8 mouse cellular contexts compared by ENCODE assay signal in genomic region chr8:46738601-46739000, GRCm38 (mm10). TPM values are rescaled to one million over a fixed set of nuclear protein-coding genes. Genes with fewer than 3 reads are reported as not detected.
DNase-seq lines count a peak whose midpoint lies in the region; ATAC-seq lines count a peak whose summit lies in the region.

No protein-coding gene starts in this region.

- H3K36me3 ChIP-seq in erythroblast, embryonic 14.5 days (ENCODE audit: control insufficient read depth) = peaks cover 6% of the 10 kb centered on the region
- no peaks in the 10 kb centered on the region for H3K36me3 ChIP-seq in forebrain, embryonic 16.5 days (ENCODE audit: control insufficient read depth, insufficient read depth)
- no peaks in the 10 kb centered on the region for H3K36me3 ChIP-seq in liver, embryonic 15.5 days (replicated peaks)

- H3K9ac ChIP-seq in forebrain, embryonic 16.5 days (replicated peaks; ENCODE audit: low read depth, low read length) = no peak overlapping the region
- peak overlapping the region; percentile 93 for H3K9ac ChIP-seq in liver, embryonic 15.5 days

- H3K4me2 ChIP-seq in forebrain, embryonic 16.5 days (ENCODE audit: low read length) = no peak overlapping the region
- H3K4me2 ChIP-seq in liver, embryonic 15.5 days = peak overlapping the region; percentile 89

- ATAC-seq in erythroblast, adult 5-6 weeks (replicated peaks; ENCODE audit: low FRiP score, poor library complexity, severe bottlenecking) = no peak
- ATAC-seq in forebrain, embryonic 16.5 days = no peak
- no peak for ATAC-seq in liver, embryonic 15.5 days (ENCODE audit: insufficient read depth)

- DNase-seq in A20 (ENCODE audit: low read depth, low spot score) = peak; percentile 55
- no peak for DNase-seq in frontal cortex, postnatal 36 days (ENCODE audit: low spot score in 2 of 2)
- no peak for DNase-seq in adrenal gland, adult 18-20 months (ENCODE audit: low spot score in 2 of 2)
- no peak for DNase-seq in cerebellum, adult 8-10 months

- peak overlapping the region; percentile 95 for H3K4me3 ChIP-seq in erythroblast, embryonic 14.5 days (replicated peaks)
- peak overlapping the region; percentile 79 for H3K4me3 ChIP-seq in forebrain, embryonic 16.5 days (replicated peaks; ENCODE audit: low read length)
- H3K4me3 ChIP-seq in liver, embryonic 15.5 days (replicated peaks) = peak overlapping the region; percentile 95

- no peak overlapping the region for H3K27ac ChIP-seq in forebrain, embryonic 16.5 days (ENCODE audit: low read length)
- H3K27ac ChIP-seq in liver, embryonic 15.5 days (replicated peaks) = peak overlapping the region; percentile 91

- H3K9me3 ChIP-seq in erythroblast, embryonic 14.5 days (ENCODE audit: control insufficient read depth, low read length) = peaks cover 5% of the 10 kb centered on the region
- H3K9me3 ChIP-seq in forebrain, embryonic 16.5 days (ENCODE audit: control insufficient read depth, low read length) = no peaks in the 10 kb centered on the region
- H3K9me3 ChIP-seq in liver, embryonic 15.5 days (replicated peaks) = no peaks in the 10 kb centered on the region

- peaks cover 43% of the 10 kb centered on the region for H3K4me1 ChIP-seq in erythroblast, embryonic 14.5 days (ENCODE audit: control insufficient read depth)
- H3K4me1 ChIP-seq in forebrain, embryonic 16.5 days (replicated peaks; ENCODE audit: control insufficient read depth, insufficient read depth, low read length) = peaks cover 8% of the 10 kb centered on the region
- H3K4me1 ChIP-seq in liver, embryonic 15.5 days (replicated peaks) = peaks cover 47% of the 10 kb centered on the region

- H3K27me3 ChIP-seq in erythroblast, embryonic 14.5 days (ENCODE audit: control insufficient read depth) = no peaks in the 10 kb centered on the region
- no peaks in the 10 kb centered on the region for H3K27me3 ChIP-seq in forebrain, embryonic 16.5 days (replicated peaks; ENCODE audit: control insufficient read depth, insufficient read depth, low read length)
- no peaks in the 10 kb centered on the region for H3K27me3 ChIP-seq in liver, embryonic 15.5 days

- 31% methylated on average over 5 of the region's 5 CpGs for WGBS in forebrain, embryonic 16.5 days
- WGBS in liver, embryonic 15.5 days (ENCODE audit: insufficient replicate concordance) = 13% methylated on average over 5 of the region's 5 CpGs

RNA-seq across cellular contexts. Expression of gene Irf2, which starts 0.9 kb away (rescaled TPM):
- polyA plus RNA-seq in erythroblast, embryonic 14.5 days (2012) = 0.81 and 1.9 TPM in 2 replicates
- total RNA-seq in erythroblast, adult 5-6 weeks (2015; ENCODE audit: low replicate concordance) = 44.7 and 89.5 TPM in 2 replicates
- 38.5 and 52.1 TPM in 2 replicates for total RNA-seq in erythroblast, adult 5-6 weeks (2017; ENCODE audit: low replicate concordance)
- 11.2 TPM in 2 replicates for polyA plus RNA-seq in forebrain, embryonic 16.5 days (2015; fragmentation: Nextera tagmentation; extraction: Ambion mirVana)
- 10.1 and 11.6 TPM in 2 replicates for polyA plus RNA-seq in liver, embryonic 15.5 days (2015; fragmentation: Nextera tagmentation; extraction: Ambion mirVana)
- 10 to 100 TPM; 46.8 to 54.1 TPM for total RNA-seq in adrenal gland, adult 18-20 months (2021)
